Mouse (Mus musculus): ENCODE results near the gene Gramd4. TPM values are rescaled to one million over a fixed set of nuclear protein-coding genes. Genes with fewer than 3 reads are reported as not detected.

Gramd4 gene
- total RNA-seq (2014; fragmentation: Nextera tagmentation): 23.2 and 23.6 TPM in 2 replicates
- total RNA-seq (2017): 55.4 and 56.8 TPM in 2 replicates
- polyA plus RNA-seq (2012): 33.4 and 35.2 TPM in 2 replicates

DNA sequence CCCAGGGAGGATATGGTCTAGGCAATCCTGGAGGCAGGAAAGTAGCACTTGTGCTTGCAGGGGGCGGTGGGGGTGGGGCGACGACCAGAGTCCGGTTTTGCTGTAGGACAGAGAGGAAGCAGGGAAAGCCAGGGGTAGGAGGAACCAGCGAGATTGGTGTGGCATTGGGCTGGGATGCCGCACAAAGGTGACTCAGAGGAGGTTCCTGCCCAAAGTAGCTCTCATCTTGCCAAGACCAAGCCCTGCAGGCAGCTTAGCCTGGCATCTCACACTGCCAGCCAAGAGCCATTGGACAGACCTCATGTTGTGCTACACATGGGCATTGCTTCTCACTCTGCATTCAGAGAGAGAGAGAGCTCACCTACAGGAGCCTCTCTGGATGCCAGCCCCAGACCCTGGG lies at the start of gene Gramd4:
Gene Gramd4, plus strand, starts transcription at position 283 of the 400 bp plus-strand sequence.
- H3K27me3 ChIP-seq (ENCODE audit: insufficient read depth, low read length): no peaks in the 10 kb centered on the region
- ATAC-seq (ENCODE audit: extremely low read depth, insufficient number of reproducible peaks, low FRiP score, poor library complexity, severe bottlenecking): no peak

DNA sequence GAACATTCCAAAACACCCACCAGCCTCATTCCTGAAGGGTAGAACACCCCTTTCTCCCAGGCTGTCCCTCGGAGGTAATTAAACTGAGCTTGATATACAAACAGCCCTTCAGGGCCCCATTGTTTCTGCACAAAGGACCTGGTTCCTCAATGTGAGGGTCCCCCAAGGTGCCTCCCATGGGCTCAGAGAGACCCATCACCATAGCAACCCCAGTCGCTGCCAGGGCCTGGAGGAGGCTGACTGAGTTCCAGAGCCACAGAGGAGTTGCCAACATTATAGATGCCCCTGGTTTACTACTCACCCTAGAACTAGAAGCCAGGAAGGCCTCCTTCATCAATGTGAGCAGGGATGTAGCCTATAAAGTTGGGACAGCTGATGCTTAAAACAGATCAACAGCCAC lies 44.4 kb upstream of the Gramd4 start:
- peaks cover 48% of the 10 kb centered on the region for H3K4me1 ChIP-seq (ENCODE audit: insufficient read depth, low read depth, low read length)
- peaks cover 4% of the 10 kb centered on the region for H3K36me3 ChIP-seq (replicated peaks)
- TF ChIP-seq POLR2AphosphoS5 (IDR thresholded peaks at IDR 0.05; ENCODE audit: insufficient replicate concordance, low read depth, low read length) (no peak), CTCF (IDR thresholded peaks at IDR 0.05; ENCODE audit: low read depth, low read length) (no peak), GATA2 (IDR thresholded peaks at IDR 0.05; ENCODE audit: borderline replicate concordance, low read depth, low read length) (no peak), TAL1 (conservative IDR thresholded peaks at IDR 0.05; ENCODE audit: low read depth, low read length) (no peak; the same call in 1 of the 2 replicates), GATA1 (IDR thresholded peaks at IDR 0.05; ENCODE audit: borderline replicate concordance, low read length) (no peak)
- ATAC-seq (ENCODE audit: extremely low read depth, insufficient number of reproducible peaks, low FRiP score, poor library complexity, severe bottlenecking): no peak
- 0 out of 2 replicates have a peak, but pooled peaks cover 3% of the 10 kb centered on the region for H3K27me3 ChIP-seq (ENCODE audit: insufficient read depth, low read length)
- no peaks in the 10 kb centered on the region for H3K9me3 ChIP-seq (replicated peaks)
- DNase-seq (ENCODE audit: low spot score): no peak
- H3K4me3 ChIP-seq (ENCODE audit: low read depth, low read length): no peak overlapping the region

More for the DNA sequence above, at the start of gene Gramd4:
- DNase-seq (ENCODE audit: low spot score): no peak
- Histone ChIP-seq H3K36me3 (replicated peaks) (peaks cover 24% of the 10 kb centered on the region), H3K4me1 (ENCODE audit: insufficient read depth, low read depth, low read length) (peaks cover 91% of the 10 kb centered on the region), H3K9me3 (replicated peaks) (peaks cover 8% of the 10 kb centered on the region), H3K4me3 (ENCODE audit: low read depth, low read length) (peak within 1 kb of the TSS; percentile 97)
- TF ChIP-seq POLR2AphosphoS5 (IDR thresholded peaks at IDR 0.05; ENCODE audit: insufficient replicate concordance, low read depth, low read length) (no peak), GATA2 (IDR thresholded peaks at IDR 0.05; ENCODE audit: borderline replicate concordance, low read depth, low read length) (no peak), TAL1 (conservative IDR thresholded peaks at IDR 0.05; ENCODE audit: low read depth, low read length) (no peak), CTCF (IDR thresholded peaks at IDR 0.05; ENCODE audit: low read depth, low read length) (no peak), GATA1 (IDR thresholded peaks at IDR 0.05; ENCODE audit: borderline replicate concordance, low read length) (no peak)

DNA sequence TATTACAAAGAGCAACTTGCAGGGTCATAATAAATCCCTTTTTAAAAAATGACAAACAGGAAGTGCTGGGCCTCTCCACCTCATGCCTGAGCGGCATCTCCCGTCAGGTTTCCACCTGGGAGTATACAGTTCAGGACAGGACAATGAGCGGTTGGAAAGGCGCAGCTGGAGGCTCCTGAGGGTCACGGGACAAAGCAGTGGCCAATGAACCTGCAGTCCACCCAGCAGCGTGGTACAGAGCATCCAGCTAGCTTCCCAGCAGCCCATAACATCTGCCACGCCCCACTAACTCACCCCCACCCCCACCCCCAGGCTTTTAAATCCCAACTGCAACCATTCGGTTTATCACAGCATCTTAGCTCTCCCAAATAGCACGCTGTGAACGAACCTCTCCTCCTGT lies 43.8 kb upstream of the Gramd4 start:
- Histone ChIP-seq H3K4me1 (ENCODE audit: insufficient read depth, low read depth, low read length) (peaks cover 52% of the 10 kb centered on the region), H3K4me3 (ENCODE audit: low read depth, low read length) (peak overlapping the region; percentile 58; the same call in 1 of the 2 replicates), H3K27me3 (ENCODE audit: insufficient read depth, low read length) (0 out of 2 replicates have a peak, but pooled peaks cover 3% of the 10 kb centered on the region), H3K9me3 (replicated peaks) (peaks cover 3% of the 10 kb centered on the region), H3K36me3 (replicated peaks) (peaks cover 8% of the 10 kb centered on the region)
- TF ChIP-seq GATA1 (IDR thresholded peaks at IDR 0.05; ENCODE audit: borderline replicate concordance, low read length): no peak
- TF ChIP-seq GATA2 (IDR thresholded peaks at IDR 0.05; ENCODE audit: borderline replicate concordance, low read depth, low read length): no peak
- no peak for TF ChIP-seq POLR2AphosphoS5 (IDR thresholded peaks at IDR 0.05; ENCODE audit: insufficient replicate concordance, low read depth, low read length)
- no peak for TF ChIP-seq CTCF (IDR thresholded peaks at IDR 0.05; ENCODE audit: low read depth, low read length)
- TF ChIP-seq TAL1 (conservative IDR thresholded peaks at IDR 0.05; ENCODE audit: low read depth, low read length): no peak
- ATAC-seq (ENCODE audit: extremely low read depth, insufficient number of reproducible peaks, low FRiP score, poor library complexity, severe bottlenecking): no peak; the same call in 1 of the 2 replicates
- DNase-seq (ENCODE audit: low spot score): no peak

GRCm38 (mm10) chr15:86015026-86015425 lies 42.5 kb upstream of the Gramd4 start:
- ATAC-seq (ENCODE audit: extremely low read depth, insufficient number of reproducible peaks, low FRiP score, poor library complexity, severe bottlenecking): no peak
- no peak for TF ChIP-seq CTCF (IDR thresholded peaks at IDR 0.05; ENCODE audit: low read depth, low read length)
- TF ChIP-seq POLR2AphosphoS5 (IDR thresholded peaks at IDR 0.05; ENCODE audit: insufficient replicate concordance, low read depth, low read length): no peak
- no peak for TF ChIP-seq GATA1 (IDR thresholded peaks at IDR 0.05; ENCODE audit: borderline replicate concordance, low read length)
- no peak for TF ChIP-seq TAL1 (conservative IDR thresholded peaks at IDR 0.05; ENCODE audit: low read depth, low read length)
- TF ChIP-seq GATA2 (IDR thresholded peaks at IDR 0.05; ENCODE audit: borderline replicate concordance, low read depth, low read length): no peak
- 0 out of 2 replicates have a peak, but pooled peaks cover 3% of the 10 kb centered on the region for H3K27me3 ChIP-seq (ENCODE audit: insufficient read depth, low read length)

DNA sequence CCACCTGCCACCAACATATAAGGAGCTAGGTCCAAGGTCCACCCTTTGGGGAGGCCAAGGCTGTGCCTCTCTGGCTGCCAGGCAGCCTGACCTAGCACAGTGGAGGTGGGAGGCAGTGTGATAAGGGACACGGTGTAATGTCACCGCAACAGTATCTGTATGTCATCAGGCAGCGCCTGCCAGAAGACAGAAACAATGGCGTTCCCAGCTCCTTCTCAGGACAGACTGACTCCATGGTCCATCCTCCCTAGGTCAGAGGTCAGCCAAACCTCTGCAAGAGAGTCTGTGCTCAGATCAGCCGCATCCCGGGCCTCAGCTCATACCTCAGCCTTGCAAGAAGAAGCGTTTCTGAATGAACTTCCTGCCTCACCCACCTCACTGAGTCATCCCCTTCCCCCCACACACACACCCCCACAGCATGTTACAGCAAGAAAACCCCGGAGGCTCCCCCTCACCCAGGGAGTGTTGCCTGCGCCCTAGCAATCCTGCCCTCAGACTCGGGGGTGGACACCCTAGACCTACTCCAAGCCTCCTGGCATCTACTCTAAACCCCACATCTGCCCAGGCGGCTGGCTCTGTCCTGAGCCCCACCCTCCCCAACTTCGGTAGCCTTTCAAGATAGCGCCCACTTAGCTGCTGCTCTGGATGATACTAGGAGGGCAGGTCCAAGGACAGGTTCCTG lies 41.5 kb upstream of the Gramd4 start:
- peak; percentile 29 for DNase-seq (ENCODE audit: low spot score)
- Histone ChIP-seq H3K4me1 (ENCODE audit: insufficient read depth, low read depth, low read length) (peaks cover 59% of the 10 kb centered on the region), H3K9me3 (replicated peaks) (peaks cover 10% of the 10 kb centered on the region), H3K4me3 (ENCODE audit: low read depth, low read length) (peak overlapping the region; percentile 31; the same call in 1 of the 2 replicates), H3K36me3 (replicated peaks) (peaks cover 9% of the 10 kb centered on the region), H3K27me3 (ENCODE audit: insufficient read depth, low read length) (0 out of 2 replicates have a peak, but pooled peaks cover 3% of the 10 kb centered on the region)
- peak; percentile 29; the same call in 1 of the 2 replicates for ATAC-seq (ENCODE audit: extremely low read depth, insufficient number of reproducible peaks, low FRiP score, poor library complexity, severe bottlenecking)
- TF ChIP-seq POLR2AphosphoS5 (IDR thresholded peaks at IDR 0.05; ENCODE audit: insufficient replicate concordance, low read depth, low read length): no peak
- TF ChIP-seq GATA1 (IDR thresholded peaks at IDR 0.05; ENCODE audit: borderline replicate concordance, low read length): no peak
- TF ChIP-seq GATA2 (IDR thresholded peaks at IDR 0.05; ENCODE audit: borderline replicate concordance, low read depth, low read length): no peak
- no peak for TF ChIP-seq CTCF (IDR thresholded peaks at IDR 0.05; ENCODE audit: low read depth, low read length)
- TF ChIP-seq TAL1 (conservative IDR thresholded peaks at IDR 0.05; ENCODE audit: low read depth, low read length): no peak; the same call in 1 of the 2 replicates

More at GRCm38 (mm10) chr15:86015026-86015425, 42.5 kb upstream of the Gramd4 start:
- DNase-seq (ENCODE audit: low spot score): no peak
- H3K4me1 ChIP-seq (ENCODE audit: insufficient read depth, low read depth, low read length): peaks cover 52% of the 10 kb centered on the region
- H3K4me3 ChIP-seq (ENCODE audit: low read depth, low read length): no peak overlapping the region
- H3K36me3 ChIP-seq (replicated peaks): peaks cover 9% of the 10 kb centered on the region
- peaks cover 10% of the 10 kb centered on the region for H3K9me3 ChIP-seq (replicated peaks)

DNA sequence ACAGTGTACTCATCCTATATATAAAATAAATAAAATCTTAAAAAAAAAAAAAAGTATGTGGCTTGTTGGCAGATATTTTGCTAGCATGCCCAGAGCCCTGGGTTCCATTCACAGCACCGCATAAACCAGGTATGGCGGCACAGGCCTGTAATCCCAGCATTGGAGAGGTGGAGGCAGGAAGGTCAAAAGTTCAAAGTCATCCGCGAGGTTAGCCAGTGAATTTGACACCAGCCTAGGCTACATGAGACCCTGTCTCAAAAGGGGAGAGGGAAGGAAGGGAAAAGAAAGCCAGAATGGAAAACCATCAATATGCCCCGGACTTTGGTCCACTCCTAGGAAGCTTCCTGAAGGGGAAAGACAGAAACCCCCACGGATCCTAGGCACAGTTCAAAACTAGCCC lies 40.2 kb upstream of the Gramd4 start:
- ATAC-seq (ENCODE audit: extremely low read depth, insufficient number of reproducible peaks, low FRiP score, poor library complexity, severe bottlenecking) (no peak), DNase-seq (ENCODE audit: low spot score) (no peak)
- H3K4me1 ChIP-seq (ENCODE audit: insufficient read depth, low read depth, low read length): peaks cover 65% of the 10 kb centered on the region
- no peak overlapping the region for H3K4me3 ChIP-seq (ENCODE audit: low read depth, low read length)
- H3K9me3 ChIP-seq (replicated peaks): peaks cover 10% of the 10 kb centered on the region
- TF ChIP-seq CTCF (IDR thresholded peaks at IDR 0.05; ENCODE audit: low read depth, low read length) (no peak), POLR2AphosphoS5 (IDR thresholded peaks at IDR 0.05; ENCODE audit: insufficient replicate concordance, low read depth, low read length) (no peak), GATA1 (IDR thresholded peaks at IDR 0.05; ENCODE audit: borderline replicate concordance, low read length) (no peak), TAL1 (conservative IDR thresholded peaks at IDR 0.05; ENCODE audit: low read depth, low read length) (no peak), GATA2 (IDR thresholded peaks at IDR 0.05; ENCODE audit: borderline replicate concordance, low read depth, low read length) (no peak)
- H3K27me3 ChIP-seq (ENCODE audit: insufficient read depth, low read length): peaks cover 4% of the 10 kb centered on the region; the same call in 1 of the 2 replicates
- peaks cover 5% of the 10 kb centered on the region for H3K36me3 ChIP-seq (replicated peaks)

Data from G1E (cell line).